Mouse (Mus musculus): ENCODE measurements around the gene Tmem86a. TPM values are rescaled to one million over a fixed set of nuclear protein-coding genes. Genes with fewer than 3 reads are reported as not detected.

The Tmem86a gene
- polyA plus RNA-seq, 1 experiment: 42.8 TPM

DNA sequence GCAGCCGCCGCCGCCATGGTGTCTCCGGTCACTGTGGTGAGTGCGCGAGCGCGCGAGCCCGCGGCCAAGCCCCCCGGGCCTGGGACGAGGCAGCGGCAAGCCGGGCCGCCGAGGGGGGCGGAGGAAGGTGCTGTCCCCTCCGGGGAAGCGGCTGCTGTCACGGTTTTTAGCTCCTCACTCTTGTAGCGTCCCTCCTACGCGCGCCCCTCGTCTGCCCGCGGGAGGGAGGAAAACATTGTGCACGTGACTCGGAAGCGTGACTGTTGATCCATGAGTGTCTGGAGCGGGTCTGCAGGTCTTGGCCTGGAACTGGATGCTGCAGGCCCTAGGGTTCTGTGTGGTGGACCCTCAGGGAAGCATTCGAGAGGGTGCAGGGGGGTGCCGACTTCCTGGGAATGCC is 365 bp downstream of the Tmem86a start:
- H3K4me1 ChIP-seq (ENCODE audit: control insufficient read depth, insufficient read depth, low read length): peaks cover 9% of the 10 kb centered on the region
- TF ChIP-seq CTCF (IDR thresholded peaks at IDR 0.05; ENCODE audit: control insufficient read depth, insufficient read depth, insufficient replicate concordance, low read depth, low read length) (no peak), POLR2A (IDR thresholded peaks at IDR 0.05; ENCODE audit: control insufficient read depth, low read depth, low read length) (no peak)
- no peaks in the 10 kb centered on the region for H3K27me3 ChIP-seq (ENCODE audit: control insufficient read depth, insufficient read depth, low read length)
- no peaks in the 10 kb centered on the region for H3K36me3 ChIP-seq (ENCODE audit: control insufficient read depth, insufficient read depth, low read length)
- H3K27ac ChIP-seq (ENCODE audit: control insufficient read depth, insufficient read depth, low read depth, low read length): peak overlapping the region; percentile 83
- peak overlapping the region; percentile 86 for H3K4me3 ChIP-seq (ENCODE audit: control insufficient read depth, low read depth, low read length)

DNA sequence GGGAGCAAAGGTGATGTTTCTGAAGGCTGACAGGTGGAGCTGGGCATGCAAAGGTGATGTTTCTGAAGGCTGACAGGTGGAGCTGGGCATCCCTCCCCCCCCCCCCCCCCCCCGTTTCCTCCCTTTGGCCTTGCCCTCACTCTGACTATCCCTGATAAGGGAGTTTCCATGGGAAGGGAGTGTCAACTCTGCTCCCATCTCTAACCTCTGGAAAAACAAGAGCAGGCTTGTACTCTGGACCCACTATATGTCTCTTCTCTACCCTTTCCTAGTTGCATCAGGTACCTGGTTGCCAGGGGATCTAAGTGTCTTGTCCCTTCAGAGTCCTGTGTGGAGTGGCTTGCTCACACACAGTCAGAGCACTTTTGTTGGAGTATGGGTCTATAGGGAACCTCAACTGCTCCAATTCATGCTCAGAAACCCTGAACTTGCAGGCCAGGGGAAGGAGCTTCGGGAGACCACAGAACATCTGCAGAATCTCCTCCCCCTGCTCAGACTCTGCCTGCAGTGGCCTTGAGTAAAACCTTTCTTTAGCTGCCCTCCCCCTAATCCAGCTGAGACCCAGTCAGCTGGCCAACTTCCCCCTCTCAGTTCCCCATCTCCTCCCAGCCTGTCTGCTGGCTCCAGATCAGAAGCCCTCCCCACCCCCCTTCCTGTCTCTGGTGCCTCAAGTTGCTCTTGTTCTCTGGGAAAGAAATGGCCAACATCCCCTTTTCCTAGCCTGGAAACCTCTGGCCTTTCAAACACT is 1.2 kb downstream of the Tmem86a start:
- Histone ChIP-seq H3K27ac (ENCODE audit: control insufficient read depth, insufficient read depth, low read depth, low read length) (peak overlapping the region; percentile 83), H3K36me3 (ENCODE audit: control insufficient read depth, insufficient read depth, low read length) (no peaks in the 10 kb centered on the region), H3K4me3 (ENCODE audit: control insufficient read depth, low read depth, low read length) (peak overlapping the region; percentile 86), H3K27me3 (ENCODE audit: control insufficient read depth, insufficient read depth, low read length) (no peaks in the 10 kb centered on the region), H3K4me1 (ENCODE audit: control insufficient read depth, insufficient read depth, low read length) (peaks cover 9% of the 10 kb centered on the region)
- TF ChIP-seq POLR2A (IDR thresholded peaks at IDR 0.05; ENCODE audit: control insufficient read depth, low read depth, low read length): no peak
- no peak for TF ChIP-seq CTCF (IDR thresholded peaks at IDR 0.05; ENCODE audit: control insufficient read depth, insufficient read depth, insufficient replicate concordance, low read depth, low read length)

DNA sequence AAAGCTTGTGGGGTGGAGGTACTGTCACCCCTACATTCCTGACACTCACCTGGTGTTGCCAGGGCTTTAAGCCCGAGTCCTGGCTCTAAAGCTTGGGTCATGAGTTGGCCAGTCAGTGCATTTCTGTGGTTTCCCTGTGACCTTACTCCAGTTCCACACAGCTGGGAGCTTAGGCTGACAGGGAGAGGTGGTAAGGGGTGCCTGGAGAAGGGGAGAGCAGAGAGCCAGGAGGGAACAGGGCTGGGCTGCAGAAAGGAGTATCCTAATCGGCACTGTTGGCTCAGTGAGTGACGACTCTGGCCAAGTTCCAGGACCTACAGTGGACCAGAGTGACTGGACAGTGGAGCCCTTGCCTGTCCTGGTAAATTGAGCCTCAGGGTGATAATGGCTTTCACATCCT is 1.9 kb downstream of the Tmem86a start:
- Histone ChIP-seq H3K4me3 (ENCODE audit: control insufficient read depth, low read depth, low read length) (peak overlapping the region; percentile 46), H3K36me3 (ENCODE audit: control insufficient read depth, insufficient read depth, low read length) (no peaks in the 10 kb centered on the region), H3K27ac (ENCODE audit: control insufficient read depth, insufficient read depth, low read depth, low read length) (peak overlapping the region; percentile 59), H3K4me1 (ENCODE audit: control insufficient read depth, insufficient read depth, low read length) (peaks cover 9% of the 10 kb centered on the region), H3K27me3 (ENCODE audit: control insufficient read depth, insufficient read depth, low read length) (no peaks in the 10 kb centered on the region)
- TF ChIP-seq CTCF (IDR thresholded peaks at IDR 0.05; ENCODE audit: control insufficient read depth, insufficient read depth, insufficient replicate concordance, low read depth, low read length) (no peak), POLR2A (IDR thresholded peaks at IDR 0.05; ENCODE audit: control insufficient read depth, low read depth, low read length) (no peak; the same call in 1 of the 2 replicates)

DNA sequence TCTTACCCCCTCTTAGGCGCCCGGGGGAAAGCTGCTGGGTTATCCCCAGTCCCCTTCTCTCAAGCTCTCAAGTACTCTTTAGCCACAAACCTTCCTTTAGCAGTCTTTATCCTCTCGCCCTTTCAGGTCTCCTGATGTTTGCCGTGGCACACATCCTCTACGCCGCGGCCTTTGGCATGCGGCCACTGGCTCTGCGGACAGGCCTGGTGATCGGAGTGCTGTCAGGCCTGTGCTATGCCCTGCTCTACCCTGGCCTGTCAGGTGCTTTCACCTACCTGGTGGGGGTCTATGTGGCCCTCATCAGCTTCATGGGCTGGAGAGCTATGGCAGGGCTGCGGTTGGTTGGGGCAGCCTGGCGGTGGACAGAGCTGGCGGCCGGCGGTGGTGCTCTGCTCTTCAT is 2.9 kb downstream of the Tmem86a start:
- H3K27ac ChIP-seq (ENCODE audit: control insufficient read depth, insufficient read depth, low read depth, low read length): no peak overlapping the region
- H3K36me3 ChIP-seq (ENCODE audit: control insufficient read depth, insufficient read depth, low read length): no peaks in the 10 kb centered on the region
- no peak for TF ChIP-seq POLR2A (IDR thresholded peaks at IDR 0.05; ENCODE audit: control insufficient read depth, low read depth, low read length)
- TF ChIP-seq CTCF (IDR thresholded peaks at IDR 0.05; ENCODE audit: control insufficient read depth, insufficient read depth, insufficient replicate concordance, low read depth, low read length): no peak
- H3K4me1 ChIP-seq (ENCODE audit: control insufficient read depth, insufficient read depth, low read length): peaks cover 9% of the 10 kb centered on the region
- H3K27me3 ChIP-seq (ENCODE audit: control insufficient read depth, insufficient read depth, low read length): no peaks in the 10 kb centered on the region
- no peak overlapping the region for H3K4me3 ChIP-seq (ENCODE audit: control insufficient read depth, low read depth, low read length)

- no peak overlapping the region for H3K4me3 ChIP-seq (ENCODE audit: control insufficient read depth, low read depth, low read length)
- H3K27me3 ChIP-seq (ENCODE audit: control insufficient read depth, insufficient read depth, low read length): no peaks in the 10 kb centered on the region
These were observed 4.3 kb downstream of the Tmem86a start for GRCm38 (mm10) chr7:47054666-47055065.

GRCm38 (mm10) chr7:47055744-47056143 is 5.3 kb downstream of the Tmem86a start:
- Histone ChIP-seq H3K36me3 (ENCODE audit: control insufficient read depth, insufficient read depth, low read length) (no peaks in the 10 kb centered on the region), H3K4me3 (ENCODE audit: control insufficient read depth, low read depth, low read length) (no peak overlapping the region), H3K27me3 (ENCODE audit: control insufficient read depth, insufficient read depth, low read length) (no peaks in the 10 kb centered on the region), H3K27ac (ENCODE audit: control insufficient read depth, insufficient read depth, low read depth, low read length) (no peak overlapping the region), H3K4me1 (ENCODE audit: control insufficient read depth, insufficient read depth, low read length) (peaks cover 6% of the 10 kb centered on the region)
- TF ChIP-seq POLR2A (IDR thresholded peaks at IDR 0.05; ENCODE audit: control insufficient read depth, low read depth, low read length) (no peak; the same call in 1 of the 2 replicates), CTCF (IDR thresholded peaks at IDR 0.05; ENCODE audit: control insufficient read depth, insufficient read depth, insufficient replicate concordance, low read depth, low read length) (no peak)

More at GRCm38 (mm10) chr7:47054666-47055065, 4.3 kb downstream of the Tmem86a start:
- Histone ChIP-seq H3K36me3 (ENCODE audit: control insufficient read depth, insufficient read depth, low read length) (no peaks in the 10 kb centered on the region), H3K27ac (ENCODE audit: control insufficient read depth, insufficient read depth, low read depth, low read length) (no peak overlapping the region), H3K4me1 (ENCODE audit: control insufficient read depth, insufficient read depth, low read length) (peaks cover 9% of the 10 kb centered on the region)
- TF ChIP-seq CTCF (IDR thresholded peaks at IDR 0.05; ENCODE audit: control insufficient read depth, insufficient read depth, insufficient replicate concordance, low read depth, low read length): no peak
- TF ChIP-seq POLR2A (IDR thresholded peaks at IDR 0.05; ENCODE audit: control insufficient read depth, low read depth, low read length): no peak

GRCm38 (mm10) chr7:47056273-47056672 is 5.9 kb downstream of the Tmem86a start:
- no peak overlapping the region for H3K4me3 ChIP-seq (ENCODE audit: control insufficient read depth, low read depth, low read length)
- no peak for TF ChIP-seq CTCF (IDR thresholded peaks at IDR 0.05; ENCODE audit: control insufficient read depth, insufficient read depth, insufficient replicate concordance, low read depth, low read length)
- no peak for TF ChIP-seq POLR2A (IDR thresholded peaks at IDR 0.05; ENCODE audit: control insufficient read depth, low read depth, low read length)
- no peaks in the 10 kb centered on the region for H3K27me3 ChIP-seq (ENCODE audit: control insufficient read depth, insufficient read depth, low read length)
- peaks cover 4% of the 10 kb centered on the region for H3K4me1 ChIP-seq (ENCODE audit: control insufficient read depth, insufficient read depth, low read length)
- H3K27ac ChIP-seq (ENCODE audit: control insufficient read depth, insufficient read depth, low read depth, low read length): no peak overlapping the region
- no peaks in the 10 kb centered on the region for H3K36me3 ChIP-seq (ENCODE audit: control insufficient read depth, insufficient read depth, low read length)
